Mouse (Mus musculus): ENCODE measurements around the gene Atp5mpl. TPM values are rescaled to one million over a fixed set of nuclear protein-coding genes. Genes with fewer than 3 reads are reported as not detected.
A peak's percentile ranks its signal among the peaks of the same experiment; 100 is the strongest.

Gene Atp5mpl
- 580 and 594 TPM in 2 replicates for polyA plus RNA-seq (2016; fragmentation: Nextera tagmentation; extraction: Ambion mirVana)

DNA sequence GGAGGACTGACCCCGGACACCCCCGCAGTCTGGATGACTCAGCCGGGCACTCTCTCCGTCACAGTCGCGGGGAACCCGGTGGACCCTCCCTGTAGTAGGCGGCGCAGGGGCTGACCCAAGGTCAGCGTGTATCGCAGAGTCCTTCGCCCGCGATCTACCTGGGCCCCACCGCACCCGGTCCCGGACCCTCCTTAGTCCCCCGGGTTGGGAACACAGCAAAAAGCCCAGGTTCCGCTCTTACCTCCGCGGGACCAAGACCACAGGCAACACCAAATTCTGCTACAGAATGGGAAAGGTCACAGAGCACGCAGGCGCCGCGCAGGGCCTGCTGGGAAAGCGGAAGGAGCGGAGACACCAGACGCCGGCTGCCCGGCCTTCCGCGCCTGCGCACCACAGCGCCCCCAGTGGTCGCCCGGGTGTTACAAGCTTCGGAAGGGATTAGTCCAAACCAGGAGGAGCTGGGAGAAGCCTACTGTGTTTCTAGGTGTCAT lies at the start of gene Atp5mpl:
TSS of gene Atp5mpl (minus strand) at position 295 of the 491 bp plus-strand sequence.
- under 1% methylated on average over 37 of the region's 37 CpGs for WGBS
- H3K27ac ChIP-seq (replicated peaks) = peak within 1 kb of the TSS; percentile 94
- peak within 1 kb of the TSS; percentile 81 for H3K4me3 ChIP-seq
- H3K36me3 ChIP-seq (replicated peaks) = peaks cover 32% of the 10 kb centered on the region
- peaks cover 16% of the 10 kb centered on the region for H3K4me1 ChIP-seq
- no peaks in the 10 kb centered on the region for H3K9me3 ChIP-seq
- DNase-seq (ENCODE audit: low spot score) = peak; percentile 98
- H3K27me3 ChIP-seq (replicated peaks; ENCODE audit: low read depth, poor library complexity, severe bottlenecking) = no peaks in the 10 kb centered on the region

DNA sequence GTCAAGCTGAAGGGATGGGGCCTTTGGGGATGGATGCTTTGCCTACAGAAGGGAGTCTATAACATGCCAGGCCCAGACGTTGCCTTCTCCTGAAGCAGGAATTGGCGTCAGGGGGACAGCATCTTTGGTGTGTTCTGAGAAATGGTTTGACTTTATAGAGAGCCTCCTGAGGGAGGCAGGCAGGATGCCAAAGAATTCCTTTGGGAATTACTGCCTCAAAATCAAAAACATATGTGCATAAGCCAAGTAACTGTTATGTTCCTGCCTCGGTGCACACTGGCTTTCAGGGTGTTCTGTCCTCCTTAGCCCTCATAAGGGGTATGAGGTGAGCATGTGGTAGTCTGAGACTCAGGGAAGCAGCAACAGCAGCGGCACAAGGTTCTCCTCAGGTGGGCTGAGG lies 49.6 kb upstream of the Atp5mpl start:
- no peak overlapping the region for H3K4me3 ChIP-seq
- H3K4me1 ChIP-seq = peaks cover 25% of the 10 kb centered on the region
- peaks cover 12% of the 10 kb centered on the region; the same call in 1 of the 2 replicates for H3K9me3 ChIP-seq
- 71% methylated on average over 4 of the region's 4 CpGs for WGBS
- no peak overlapping the region for H3K27ac ChIP-seq (replicated peaks)
- H3K36me3 ChIP-seq (replicated peaks) = no peaks in the 10 kb centered on the region
- DNase-seq (ENCODE audit: low spot score) = no peak
- H3K27me3 ChIP-seq (replicated peaks; ENCODE audit: low read depth, poor library complexity, severe bottlenecking) = no peaks in the 10 kb centered on the region

DNA sequence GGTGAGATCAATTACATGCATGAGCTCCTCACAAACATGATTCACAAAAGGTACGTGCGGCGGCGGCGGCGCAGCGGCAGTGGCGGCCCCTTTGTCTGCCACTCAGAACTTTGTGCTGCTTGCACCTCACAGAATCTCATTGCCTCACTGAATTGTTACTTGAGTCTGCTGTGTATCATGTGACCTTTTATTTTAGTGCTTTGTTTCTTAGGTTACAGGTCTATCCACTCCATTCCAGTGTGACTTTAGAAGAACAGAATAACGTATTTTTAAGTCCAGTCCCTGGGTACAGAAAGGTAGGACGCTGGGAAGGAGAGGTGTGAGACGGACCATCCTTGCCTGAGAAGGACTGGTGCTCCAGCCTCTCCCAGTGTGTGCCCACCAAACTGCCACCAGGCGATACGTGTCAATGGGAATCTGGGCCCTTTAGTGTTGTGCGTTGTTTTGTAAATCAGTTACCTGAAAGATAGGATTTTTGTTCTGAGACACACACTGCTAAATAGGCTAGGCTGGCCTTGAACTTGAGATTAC lies 46.6 kb upstream of the Atp5mpl start:
- Histone ChIP-seq H3K9me3 (no peaks in the 10 kb centered on the region), H3K27ac (replicated peaks) (peak overlapping the region; percentile 85), H3K27me3 (replicated peaks; ENCODE audit: low read depth, poor library complexity, severe bottlenecking) (no peaks in the 10 kb centered on the region), H3K4me3 (peak overlapping the region; percentile 46), H3K4me1 (peaks cover 25% of the 10 kb centered on the region), H3K36me3 (replicated peaks) (no peaks in the 10 kb centered on the region)
- WGBS = 23% methylated on average over 14 of the region's 14 CpGs
- DNase-seq (ENCODE audit: low spot score) = peak; percentile 61

GRCm38 (mm10) chr12:112012511-112013270 lies 45.9 kb upstream of the Atp5mpl start:
- 32% methylated on average over 12 of the region's 12 CpGs for WGBS
- Histone ChIP-seq H3K27me3 (replicated peaks; ENCODE audit: low read depth, poor library complexity, severe bottlenecking) (no peaks in the 10 kb centered on the region), H3K9me3 (no peaks in the 10 kb centered on the region), H3K36me3 (replicated peaks) (no peaks in the 10 kb centered on the region), H3K4me3 (peak overlapping the region; percentile 46), H3K4me1 (peaks cover 25% of the 10 kb centered on the region), H3K27ac (replicated peaks) (peak overlapping the region; percentile 85)
- DNase-seq (ENCODE audit: low spot score) = peak; percentile 84

- Histone ChIP-seq H3K4me1 (0 out of 2 replicates have a peak, but pooled peaks cover 2% of the 10 kb centered on the region), H3K4me3 (no peak overlapping the region), H3K27me3 (replicated peaks; ENCODE audit: low read depth, poor library complexity, severe bottlenecking) (no peaks in the 10 kb centered on the region), H3K27ac (replicated peaks) (no peak overlapping the region), H3K36me3 (replicated peaks) (no peaks in the 10 kb centered on the region), H3K9me3 (no peaks in the 10 kb centered on the region)
- peak; percentile 74 for DNase-seq (ENCODE audit: low spot score)
- WGBS = 23% methylated on average over 8 of the region's 8 CpGs
Measured at GRCm38 (mm10) chr12:112001223-112001622, 34.4 kb upstream of the Atp5mpl start.

DNA sequence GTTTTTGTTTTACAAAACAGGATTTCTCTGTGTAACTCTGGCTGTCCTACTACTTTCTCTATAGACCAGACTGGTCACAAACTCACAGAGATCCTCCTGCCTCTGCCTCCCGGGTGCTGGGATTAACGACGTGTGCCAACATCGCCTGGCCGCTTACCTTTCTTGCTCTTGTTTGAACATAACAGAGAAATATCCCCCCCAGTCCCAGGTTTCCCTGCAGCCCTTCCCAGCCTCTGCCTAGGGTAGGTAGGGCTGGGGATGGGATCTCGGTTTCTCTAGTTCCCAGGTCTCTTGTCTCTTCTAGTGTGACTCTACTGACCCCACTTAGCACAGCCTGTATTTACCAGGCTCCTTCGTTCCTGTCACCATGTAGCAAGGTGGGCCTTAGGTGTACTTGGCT lies 33.0 kb upstream of the Atp5mpl start:
- H3K27me3 ChIP-seq (replicated peaks; ENCODE audit: low read depth, poor library complexity, severe bottlenecking) = no peaks in the 10 kb centered on the region
- DNase-seq (ENCODE audit: low spot score) = no peak
- H3K4me3 ChIP-seq = no peak overlapping the region
- no peaks in the 10 kb centered on the region for H3K36me3 ChIP-seq (replicated peaks)
- H3K27ac ChIP-seq (replicated peaks) = no peak overlapping the region
- WGBS = 90% methylated on average over 7 of the region's 7 CpGs
- no peaks in the 10 kb centered on the region for H3K4me1 ChIP-seq
- no peaks in the 10 kb centered on the region for H3K9me3 ChIP-seq

- H3K36me3 ChIP-seq (replicated peaks) = no peaks in the 10 kb centered on the region
- WGBS = 93% methylated on average over 2 of the region's 2 CpGs
- no peak overlapping the region for H3K27ac ChIP-seq (replicated peaks)
- no peaks in the 10 kb centered on the region for H3K9me3 ChIP-seq
- H3K4me1 ChIP-seq = no peaks in the 10 kb centered on the region
- no peak overlapping the region for H3K4me3 ChIP-seq
- no peak for DNase-seq (ENCODE audit: low spot score)
- H3K27me3 ChIP-seq (replicated peaks; ENCODE audit: low read depth, poor library complexity, severe bottlenecking) = no peaks in the 10 kb centered on the region
Measured at GRCm38 (mm10) chr12:111995161-111995560, 28.4 kb upstream of the Atp5mpl start.

DNA sequence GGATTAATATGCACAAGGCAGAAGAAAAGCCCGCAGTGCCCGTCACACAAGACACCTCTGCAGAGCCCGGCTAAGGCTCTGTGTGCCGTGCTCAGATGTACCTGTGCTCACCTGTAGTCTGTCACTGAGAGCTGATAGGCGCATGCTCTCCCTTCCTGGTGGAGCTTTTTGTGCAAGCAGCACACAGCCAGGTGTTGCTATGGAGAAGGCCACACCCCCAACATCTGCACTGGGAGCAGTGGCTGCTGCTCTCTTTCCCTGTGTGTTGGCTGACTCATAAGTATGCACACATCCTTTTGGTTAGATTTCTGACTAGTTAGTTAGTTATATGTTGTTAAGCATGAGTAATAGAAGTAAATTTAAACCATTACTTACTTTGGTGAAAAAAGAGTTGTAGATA lies 25.8 kb upstream of the Atp5mpl start:
- Histone ChIP-seq H3K36me3 (replicated peaks) (no peaks in the 10 kb centered on the region), H3K27ac (replicated peaks) (no peak overlapping the region), H3K4me1 (no peaks in the 10 kb centered on the region), H3K9me3 (no peaks in the 10 kb centered on the region), H3K27me3 (replicated peaks; ENCODE audit: low read depth, poor library complexity, severe bottlenecking) (0 out of 2 replicates have a peak, but pooled peaks cover 3% of the 10 kb centered on the region), H3K4me3 (no peak overlapping the region)
- 89% methylated on average over 5 of the region's 5 CpGs for WGBS
- no peak for DNase-seq (ENCODE audit: low spot score)

DNA sequence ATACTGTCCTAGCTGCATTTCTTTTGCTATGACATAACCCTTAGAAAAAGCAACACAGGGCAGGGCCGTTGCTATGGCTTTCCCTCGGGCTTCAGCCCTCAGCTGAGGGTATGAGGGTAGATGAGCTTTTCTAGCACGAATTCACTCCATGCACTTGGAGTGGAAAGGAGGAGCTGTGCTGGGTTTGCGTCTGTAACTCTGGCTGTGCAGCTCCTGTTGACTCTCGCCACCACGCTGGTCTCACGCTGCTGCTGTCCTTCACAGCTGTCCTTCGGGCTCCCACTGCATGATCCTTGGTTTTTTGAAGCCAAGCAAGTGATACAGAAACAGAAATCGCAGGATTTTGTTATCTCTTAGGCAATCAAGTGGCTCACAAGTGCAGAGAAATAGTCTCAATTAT lies 20.0 kb upstream of the Atp5mpl start:
- H3K27me3 ChIP-seq (replicated peaks; ENCODE audit: low read depth, poor library complexity, severe bottlenecking) = 0 out of 2 replicates have a peak, but pooled peaks cover 3% of the 10 kb centered on the region
- DNase-seq (ENCODE audit: low spot score) = no peak
- no peaks in the 10 kb centered on the region for H3K9me3 ChIP-seq
- H3K4me1 ChIP-seq = peaks cover 4% of the 10 kb centered on the region; the same call in 1 of the 2 replicates
- H3K4me3 ChIP-seq = no peak overlapping the region
- no peak overlapping the region for H3K27ac ChIP-seq (replicated peaks)
- WGBS = 57% methylated on average over 9 of the region's 9 CpGs
- no peaks in the 10 kb centered on the region for H3K36me3 ChIP-seq (replicated peaks)

DNA sequence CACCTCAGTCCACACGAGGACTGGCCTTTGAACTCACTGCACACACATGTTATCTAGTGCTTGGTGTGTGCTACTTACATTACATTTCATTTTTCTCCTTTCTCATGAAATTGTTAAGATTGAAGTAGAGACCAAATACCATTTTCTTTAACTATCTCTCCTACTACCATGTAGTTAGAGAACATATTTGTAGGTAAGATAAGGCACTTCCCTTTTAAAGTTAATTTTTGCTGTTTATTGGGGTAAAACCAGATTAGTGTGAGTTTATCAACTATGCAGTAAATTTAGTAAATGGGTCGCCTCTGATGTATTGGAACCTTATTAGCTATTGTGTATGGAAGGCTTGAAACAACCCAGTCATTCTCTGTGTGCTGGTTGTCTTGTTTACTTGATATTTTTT lies 16.4 kb upstream of the Atp5mpl start:
- no peak overlapping the region for H3K4me3 ChIP-seq
- DNase-seq (ENCODE audit: low spot score) = no peak
- H3K27me3 ChIP-seq (replicated peaks; ENCODE audit: low read depth, poor library complexity, severe bottlenecking) = 0 out of 2 replicates have a peak, but pooled peaks cover 3% of the 10 kb centered on the region
- WGBS = 77% methylated on average over 2 of the region's 2 CpGs
- H3K4me1 ChIP-seq = peaks cover 4% of the 10 kb centered on the region; the same call in 1 of the 2 replicates
- H3K9me3 ChIP-seq = no peaks in the 10 kb centered on the region
- no peak overlapping the region for H3K27ac ChIP-seq (replicated peaks)
- no peaks in the 10 kb centered on the region for H3K36me3 ChIP-seq (replicated peaks)

DNA sequence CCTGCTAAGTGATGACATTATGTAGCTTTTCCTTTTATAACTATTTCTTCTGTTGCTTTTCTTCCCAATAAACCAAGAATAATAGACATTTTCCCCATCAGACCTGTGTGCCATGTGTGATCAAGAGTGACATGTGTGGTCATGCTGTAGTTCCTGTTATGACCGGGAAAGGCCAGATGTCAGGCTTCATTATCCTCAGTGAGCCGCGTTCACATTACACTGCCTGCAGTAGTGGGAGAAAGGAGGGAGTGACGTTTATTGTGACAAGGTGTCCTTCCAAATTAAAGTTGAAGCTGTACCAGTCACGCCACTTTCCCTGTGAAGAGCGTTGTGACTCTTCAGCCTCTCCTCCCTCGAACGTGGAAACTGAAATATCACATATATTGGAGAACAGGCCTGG lies 15.1 kb upstream of the Atp5mpl start:
- no peak overlapping the region for H3K4me3 ChIP-seq
- no peaks in the 10 kb centered on the region for H3K9me3 ChIP-seq
- peak; percentile 33 for DNase-seq (ENCODE audit: low spot score)
- H3K27me3 ChIP-seq (replicated peaks; ENCODE audit: low read depth, poor library complexity, severe bottlenecking) = no peaks in the 10 kb centered on the region
- peaks cover 13% of the 10 kb centered on the region for H3K4me1 ChIP-seq
- no peaks in the 10 kb centered on the region for H3K36me3 ChIP-seq (replicated peaks)
- no peak overlapping the region for H3K27ac ChIP-seq (replicated peaks)
- WGBS = 72% methylated on average over 8 of the region's 8 CpGs

- Histone ChIP-seq H3K9me3 (no peaks in the 10 kb centered on the region), H3K27ac (replicated peaks) (no peak within 1 kb of the TSS), H3K4me3 (no peak within 1 kb of the TSS), H3K27me3 (replicated peaks; ENCODE audit: low read depth, poor library complexity, severe bottlenecking) (no peaks in the 10 kb centered on the region), H3K36me3 (replicated peaks) (no peaks in the 10 kb centered on the region), H3K4me1 (peaks cover 17% of the 10 kb centered on the region)
- WGBS = 76% methylated on average over 6 of the region's 6 CpGs
- no peak for DNase-seq (ENCODE audit: low spot score)
Measured at GRCm38 (mm10) chr12:111980887-111981367, 14.2 kb upstream of the Atp5mpl start, which contains the start of gene Rd3l. Gene Rd3l (minus strand): TSS chr12:111981317.

- Histone ChIP-seq H3K27me3 (replicated peaks; ENCODE audit: low read depth, poor library complexity, severe bottlenecking) (no peaks in the 10 kb centered on the region), H3K4me3 (no peak overlapping the region), H3K9me3 (no peaks in the 10 kb centered on the region), H3K4me1 (peaks cover 17% of the 10 kb centered on the region), H3K36me3 (replicated peaks) (no peaks in the 10 kb centered on the region), H3K27ac (replicated peaks) (no peak overlapping the region)
- 73% methylated on average over 6 of the region's 6 CpGs for WGBS
- DNase-seq (ENCODE audit: low spot score) = no peak
Measured at GRCm38 (mm10) chr12:111978274-111978673, 11.5 kb upstream of the Atp5mpl start.
